Mouse (Mus musculus) stomach, embryonic 16.5 days (tissue): Measurements from ENCODE around the gene Kptn. TPM values are rescaled to one million over a fixed set of nuclear protein-coding genes. Genes with fewer than 3 reads are reported as not detected.

Source experiments
- ATAC-seq: fragments of 200-750 bp; cut with Nextera tagmentation; 2 replicates; pipeline ENCODE4 v1.8.0; 2017; ENCODE audit warnings: moderate number of reproducible peaks, moderate TSS enrichment; ENCODE audit not compliant: insufficient read depth, low FRiP score
- H3K27ac ChIP-seq: fragments of 300-500 bp; sonication (generic); 2 replicates; pipeline ENCODE4 v1.5.1; 2014; ENCODE audit warnings: low read length
- H3K27me3 ChIP-seq: fragments of 300-500 bp; sonication (generic); 2 replicates; pipeline ENCODE4 v1.6.1; 2014; ENCODE audit warnings: low read length, control low read depth, mixed read lengths; ENCODE audit not compliant: control insufficient read depth, insufficient read depth
- H3K36me3 ChIP-seq: fragments of 300-500 bp; sonication (generic); 2 replicates; pipeline ENCODE4 v1.6.1; 2014; ENCODE audit warnings: low read length; ENCODE audit not compliant: control insufficient read depth, insufficient read depth
- H3K4me1 ChIP-seq: fragments of 300-500 bp; sonication (generic); 2 replicates; pipeline ENCODE4 v1.6.1; 2014; ENCODE audit warnings: low read length, control low read depth, mixed read lengths; ENCODE audit not compliant: control insufficient read depth, insufficient read depth
- H3K4me2 ChIP-seq: fragments of 300-500 bp; sonication (generic); 2 replicates; pipeline ENCODE4 v1.6.1; 2014; ENCODE audit warnings: low read depth, low read length, mixed read lengths
- H3K4me3 ChIP-seq: fragments of 300-500 bp; sonication (generic); replicated peaks from 2 replicates; pipeline ENCODE4 v1.5.1; 2014; ENCODE audit warnings: mild to moderate bottlenecking, low read length
- H3K9ac ChIP-seq: fragments of 300-500 bp; sonication (generic); 2 replicates; pipeline ENCODE4 v1.6.1; 2014; ENCODE audit warnings: low read length
- H3K9me3 ChIP-seq: fragments of 300-500 bp; sonication (generic); replicated peaks from 2 replicates; pipeline ENCODE4 v1.6.1; 2016; ENCODE audit warnings: low read length, control low read depth; ENCODE audit not compliant: control insufficient read depth
- WGBS: fragments of 180-500 bp; shearing (Covaris S2); extraction: QIAGEN DNeasy Blood & Tissue Kit; methylation state at CpG from one replicate; pipeline ENCODE4 v1.1.7; 2014; 5-methylcytosine and 5-hydroxymethylcytosine counted together
- polyA plus RNA-seq: library from polyadenylated mRNA; unstranded; fragments of >200 nt; fragmentation: Nextera tagmentation; extraction: Ambion mirVana; gene quantifications from 2 replicates; pipeline ENCODE4 v1.2.1, GENCODE M21; 2015

The Kptn gene
- 26.7 and 27.2 TPM in 2 replicates for polyA plus RNA-seq

GRCm38 (mm10) chr7:16119569-16120261 is at the start of gene Kptn:
Kptn (plus strand) TSS chr7:16119895.
- ATAC-seq: peak; percentile 84
- under 1% methylated on average over 33 of the region's 33 CpGs for WGBS
- H3K4me2 ChIP-seq: peak within 1 kb of the TSS; percentile 66
- no peaks in the 10 kb centered on the region; the same call in 1 of the 2 replicates for H3K4me1 ChIP-seq
- no peaks in the 10 kb centered on the region for H3K9me3 ChIP-seq
- H3K36me3 ChIP-seq: peaks cover 13% of the 10 kb centered on the region; the same call in 1 of the 2 replicates
- no peaks in the 10 kb centered on the region for H3K27me3 ChIP-seq
- peak within 1 kb of the TSS; percentile 77 for H3K4me3 ChIP-seq
- peak within 1 kb of the TSS; percentile 77 for H3K27ac ChIP-seq
- peak within 1 kb of the TSS; percentile 87 for H3K9ac ChIP-seq

DNA sequence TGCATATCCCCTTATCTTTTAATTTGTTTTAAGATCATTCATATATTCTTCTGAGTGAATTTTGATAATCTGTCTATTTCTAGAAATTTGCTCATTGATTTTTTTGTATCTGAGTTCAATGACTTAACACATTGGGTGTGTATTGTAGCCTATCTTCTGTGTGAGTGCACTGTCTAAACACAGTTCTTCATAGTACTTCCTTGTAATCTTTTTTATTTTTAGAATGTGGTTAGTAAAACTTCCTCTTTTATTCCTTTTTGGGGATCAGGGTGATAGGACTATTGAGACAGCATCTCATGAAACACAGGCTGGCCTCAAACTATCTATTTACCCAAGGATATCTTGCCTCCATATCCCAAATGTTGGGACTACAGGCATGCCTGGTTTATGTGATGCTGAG is 48.8 kb upstream of the Kptn start:
- no peak overlapping the region for H3K9ac ChIP-seq
- H3K4me3 ChIP-seq: no peak overlapping the region
- no peak for ATAC-seq

DNA sequence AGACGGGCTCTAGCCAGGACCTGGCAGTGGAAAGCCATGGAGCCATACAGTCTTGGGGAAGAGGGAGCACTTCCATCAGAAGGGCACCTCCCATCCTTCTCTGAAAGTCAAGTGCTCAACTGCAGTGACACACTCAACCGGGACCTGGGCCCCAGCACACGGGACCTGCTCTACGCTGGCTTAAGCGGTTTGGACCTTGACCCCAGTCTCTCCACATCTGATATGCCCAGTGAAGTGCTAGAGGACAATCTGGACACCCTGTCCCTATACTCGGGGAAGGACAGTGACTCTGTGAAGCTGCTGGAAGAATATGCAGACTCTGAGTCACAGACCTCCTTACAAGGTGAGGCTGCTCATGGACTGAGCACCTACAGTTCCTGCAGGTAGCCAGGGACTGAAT is 47.8 kb upstream of the Kptn start:
- Histone ChIP-seq H3K27me3 (no peaks in the 10 kb centered on the region), H3K4me1 (no peaks in the 10 kb centered on the region), H3K9ac (no peak overlapping the region), H3K9me3 (no peaks in the 10 kb centered on the region), H3K36me3 (no peaks in the 10 kb centered on the region), H3K4me3 (no peak overlapping the region), H3K4me2 (no peak overlapping the region), H3K27ac (no peak overlapping the region)
- WGBS: 77% methylated on average over 6 of the region's 6 CpGs
- ATAC-seq: no peak

More for the DNA sequence above, 48.8 kb upstream of the Kptn start:
- H3K36me3 ChIP-seq: no peaks in the 10 kb centered on the region
- no peak overlapping the region for H3K27ac ChIP-seq
- no peaks in the 10 kb centered on the region for H3K9me3 ChIP-seq
- no peaks in the 10 kb centered on the region for H3K4me1 ChIP-seq
- H3K4me2 ChIP-seq: no peak overlapping the region
- H3K27me3 ChIP-seq: no peaks in the 10 kb centered on the region

- Histone ChIP-seq H3K27ac (no peak overlapping the region), H3K36me3 (no peaks in the 10 kb centered on the region), H3K4me1 (no peaks in the 10 kb centered on the region), H3K9me3 (no peaks in the 10 kb centered on the region), H3K9ac (no peak overlapping the region), H3K27me3 (no peaks in the 10 kb centered on the region), H3K4me2 (no peak overlapping the region), H3K4me3 (no peak overlapping the region)
- ATAC-seq: no peak
- 50% methylated on average over 1 of the region's 1 CpGs for WGBS
These were observed 39.7 kb upstream of the Kptn start for GRCm38 (mm10) chr7:16079947-16080346.

DNA sequence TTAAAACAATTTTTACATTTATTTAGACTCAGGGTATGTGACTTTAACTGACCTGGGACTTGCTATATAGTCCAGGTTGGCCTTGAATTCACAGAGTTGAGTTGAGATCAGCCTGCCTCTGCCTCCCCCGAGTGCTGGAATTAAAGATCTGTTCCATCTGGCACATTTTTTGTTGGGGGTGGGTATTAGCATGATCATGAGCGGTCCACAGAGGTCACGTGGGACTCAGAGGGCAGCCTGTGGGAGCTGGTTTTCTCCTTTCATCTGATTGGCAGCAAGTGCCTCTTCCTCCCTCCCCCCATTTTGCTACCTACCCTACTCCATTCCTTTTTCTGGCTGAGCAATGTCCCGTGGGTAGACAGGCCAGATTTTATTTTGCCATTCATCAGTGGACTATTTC is 39.1 kb upstream of the Kptn start:
- no peak for ATAC-seq
- no peaks in the 10 kb centered on the region for H3K9me3 ChIP-seq
- no peak overlapping the region for H3K4me2 ChIP-seq
- H3K9ac ChIP-seq: no peak overlapping the region
- 63% methylated on average over 4 of the region's 4 CpGs for WGBS
- H3K4me1 ChIP-seq: no peaks in the 10 kb centered on the region
- no peaks in the 10 kb centered on the region for H3K27me3 ChIP-seq
- no peak overlapping the region for H3K4me3 ChIP-seq
- H3K36me3 ChIP-seq: no peaks in the 10 kb centered on the region
- no peak overlapping the region for H3K27ac ChIP-seq

- WGBS: 53% methylated on average over 4 of the region's 4 CpGs
- ATAC-seq: no peak
These were observed 36.3 kb upstream of the Kptn start for GRCm38 (mm10) chr7:16083361-16083760.

GRCm38 (mm10) chr7:16087587-16087986 is 32.1 kb upstream of the Kptn start:
- no peaks in the 10 kb centered on the region for H3K27me3 ChIP-seq
- no peaks in the 10 kb centered on the region for H3K36me3 ChIP-seq
- no peak overlapping the region for H3K9ac ChIP-seq
- no peak for ATAC-seq
- no peak overlapping the region for H3K4me2 ChIP-seq
- no peaks in the 10 kb centered on the region for H3K4me1 ChIP-seq
- 68% methylated on average over 2 of the region's 2 CpGs for WGBS
- H3K27ac ChIP-seq: no peak overlapping the region
- no peak overlapping the region for H3K4me3 ChIP-seq
- H3K9me3 ChIP-seq: no peaks in the 10 kb centered on the region

More at GRCm38 (mm10) chr7:16083361-16083760, 36.3 kb upstream of the Kptn start:
- Histone ChIP-seq H3K27me3 (no peaks in the 10 kb centered on the region), H3K9ac (no peak overlapping the region), H3K4me2 (no peak overlapping the region), H3K9me3 (no peaks in the 10 kb centered on the region), H3K27ac (no peak overlapping the region), H3K36me3 (no peaks in the 10 kb centered on the region), H3K4me1 (no peaks in the 10 kb centered on the region), H3K4me3 (no peak overlapping the region)

DNA sequence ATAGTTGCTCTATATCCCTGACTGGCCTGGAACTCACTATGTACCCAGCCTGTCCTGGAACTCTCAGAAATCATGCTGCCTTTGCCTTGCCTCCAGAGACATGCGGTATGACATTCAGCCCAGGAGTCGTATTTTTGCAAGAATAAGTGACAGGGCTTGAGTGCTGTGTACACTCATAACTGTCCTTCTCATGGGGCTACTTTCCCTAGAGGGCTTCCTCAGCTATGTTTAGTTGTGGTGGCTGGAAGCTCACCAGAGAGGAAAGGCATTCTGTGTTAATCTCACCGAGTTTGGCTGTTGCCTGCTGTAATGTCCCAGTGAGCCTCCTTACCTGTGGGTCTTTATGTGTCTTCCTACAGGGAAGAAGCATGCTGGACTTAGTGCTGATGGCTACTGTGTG is 25.1 kb upstream of the Kptn start:
- Histone ChIP-seq H3K27ac (no peak overlapping the region), H3K4me1 (peaks cover 5% of the 10 kb centered on the region), H3K9ac (0 out of 2 replicates have a peak overlapping the region, but pooled peaks have one; percentile 13), H3K36me3 (no peaks in the 10 kb centered on the region), H3K27me3 (no peaks in the 10 kb centered on the region), H3K4me3 (no peak overlapping the region), H3K4me2 (no peak overlapping the region), H3K9me3 (no peaks in the 10 kb centered on the region)
- no peak for ATAC-seq
- WGBS: 62% methylated on average over 3 of the region's 3 CpGs

- Histone ChIP-seq H3K4me1 (peaks cover 8% of the 10 kb centered on the region), H3K36me3 (no peaks in the 10 kb centered on the region), H3K4me2 (peak within 1 kb of the TSS; percentile 93), H3K9ac (peak within 1 kb of the TSS; percentile 99), H3K27me3 (no peaks in the 10 kb centered on the region), H3K27ac (peak within 1 kb of the TSS; percentile 88), H3K4me3 (peak within 1 kb of the TSS; percentile 89), H3K9me3 (no peaks in the 10 kb centered on the region)
- ATAC-seq: peak; percentile 98
- WGBS: under 1% methylated on average over 68 of the region's 68 CpGs
These were observed 21.4 kb upstream of the Kptn start, which contains the start of gene Napa for GRCm38 (mm10) chr7:16098021-16099017. Napa (plus strand) TSS chr7:16098458.
